Mouse (Mus musculus) thymus, postnatal 10 days (tissue): ENCODE data around the gene Zcchc12.

Source experiments
- DNase-seq, 2 experiments: peaks; one replicate each; pipeline ENCODE4 v3.0.0; 2021; ENCODE audit warnings: low spot score in 2 of 2

Zcchc12 gene

DNA sequence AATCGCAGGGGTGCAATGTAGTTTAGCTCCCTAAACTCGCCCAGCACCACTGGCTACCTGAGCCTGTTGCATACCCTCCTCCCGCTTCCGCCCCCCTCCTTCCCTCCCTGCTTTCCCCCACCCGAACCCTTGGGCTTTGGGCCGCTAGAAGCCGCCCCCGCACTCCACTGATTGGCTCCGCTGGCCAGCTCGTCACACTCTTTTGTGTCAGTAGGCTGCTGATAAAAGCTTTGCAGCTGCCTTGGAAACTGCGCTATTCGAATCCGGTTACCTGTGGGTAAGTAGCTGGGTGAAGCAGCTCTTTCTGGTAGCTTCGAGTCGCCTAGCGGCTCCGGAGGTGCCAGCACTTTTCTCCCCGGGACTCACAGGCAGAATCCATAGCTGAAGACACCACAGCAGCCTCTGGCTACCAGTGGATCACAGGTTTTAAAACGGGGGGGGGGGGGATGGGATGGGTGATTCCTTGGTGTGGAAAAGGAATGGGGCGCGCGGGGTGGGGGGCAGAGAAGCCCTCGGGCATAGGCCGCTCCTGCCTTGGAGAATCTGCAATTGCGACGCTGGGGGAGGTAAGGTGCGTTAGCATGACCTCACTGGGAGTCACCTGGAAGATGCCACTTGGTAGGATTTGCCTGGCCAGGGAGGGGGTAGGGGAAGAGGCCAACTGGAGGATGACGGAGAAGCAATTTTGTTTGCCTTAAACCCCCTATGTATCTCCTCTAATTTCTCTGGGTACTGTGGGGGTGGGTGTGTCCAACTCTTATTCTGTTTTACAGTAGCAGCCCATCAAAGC, at the start of gene Zcchc12:
Gene Zcchc12, plus strand, starts transcription at position 169 of the 790 bp plus-strand sequence.
- peak; percentile 35 to 47 for DNase-seq

DNA sequence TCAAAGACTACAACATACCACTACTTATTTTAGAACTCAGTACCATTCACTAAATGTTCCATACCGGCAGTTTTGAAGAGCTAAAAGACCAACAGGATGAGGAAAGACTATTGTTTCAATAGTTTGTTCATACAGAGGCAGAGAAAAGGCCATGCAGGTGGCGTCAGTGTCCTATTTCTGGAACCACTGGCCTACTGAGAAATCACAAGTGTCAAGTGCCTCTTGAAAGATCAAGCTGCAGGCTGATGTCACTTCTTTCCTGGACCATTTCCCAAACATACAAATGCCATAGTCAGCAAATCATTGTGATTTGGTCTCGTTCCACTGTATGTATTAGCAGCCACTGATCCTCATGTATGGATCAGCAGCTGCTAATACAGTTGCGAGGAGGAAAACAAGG, 49.0 kb upstream of the Zcchc12 start:
- DNase-seq: no peak

GRCm38 (mm10) chrX:36150100-36150499, 45.6 kb upstream of the Zcchc12 start:
- DNase-seq: no peak

DNA sequence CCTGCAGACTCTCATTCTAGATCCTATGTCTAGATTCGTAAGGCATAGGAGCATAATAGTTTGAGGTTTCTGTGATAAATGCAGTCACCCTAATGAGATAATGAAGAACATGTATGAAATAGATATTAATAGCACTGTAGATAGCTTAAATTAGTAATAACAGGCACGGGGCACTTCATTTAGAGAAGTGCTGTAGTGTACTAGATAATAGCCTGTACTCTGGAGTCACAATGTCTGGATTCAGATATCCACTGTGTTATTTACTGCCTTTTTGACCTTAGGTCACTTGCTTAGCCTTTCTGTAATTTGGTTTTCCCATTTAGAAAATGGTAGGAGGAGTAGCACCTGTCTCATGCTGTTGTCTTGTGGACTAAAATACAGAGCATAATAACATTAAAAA, 39.0 kb upstream of the Zcchc12 start:
- DNase-seq: no peak

DNA sequence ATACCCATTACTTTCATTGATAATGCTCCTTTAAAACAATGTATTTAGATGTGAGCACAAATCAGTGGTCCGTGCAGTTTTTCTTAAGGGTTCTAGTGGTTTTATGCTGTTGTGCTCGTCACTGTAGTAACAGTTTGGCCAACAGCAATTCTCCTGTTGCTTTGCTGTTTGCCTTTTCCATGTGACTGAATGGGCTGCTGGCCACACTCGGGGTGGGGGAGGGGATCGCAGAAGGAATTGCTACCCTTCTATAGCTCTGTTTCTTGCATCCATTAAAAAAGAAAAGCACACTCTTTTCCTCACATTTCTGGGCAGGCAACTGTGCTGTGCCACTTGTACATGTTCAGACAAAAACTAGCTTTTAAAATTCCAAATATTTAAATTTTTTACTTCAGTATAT, 34.1 kb upstream of the Zcchc12 start:
- DNase-seq: no peak

- DNase-seq: peak in 1 of 2 experiments; percentile 48
Measured at GRCm38 (mm10) chrX:36183625-36184024, 12.1 kb upstream of the Zcchc12 start.

DNA sequence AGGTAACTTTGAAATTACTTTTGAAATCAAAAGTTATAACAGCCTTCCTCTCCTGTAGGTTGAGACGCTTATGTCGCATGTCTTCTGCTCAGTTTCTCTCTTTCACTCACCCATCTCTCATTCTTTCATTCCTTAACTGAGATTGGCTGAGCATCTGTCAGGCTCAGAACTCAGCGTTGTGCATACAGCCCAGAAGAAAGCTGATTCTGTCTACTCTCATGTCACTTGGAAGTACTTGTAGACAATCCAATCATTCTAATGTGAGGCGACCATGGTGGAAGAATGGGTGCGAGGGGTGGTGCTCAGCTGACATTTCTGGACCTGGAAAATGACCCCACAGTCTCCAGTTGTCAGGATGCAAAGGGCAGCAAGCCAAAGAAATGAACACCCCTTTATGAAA, 9.7 kb upstream of the Zcchc12 start:
- DNase-seq: no peak

DNA sequence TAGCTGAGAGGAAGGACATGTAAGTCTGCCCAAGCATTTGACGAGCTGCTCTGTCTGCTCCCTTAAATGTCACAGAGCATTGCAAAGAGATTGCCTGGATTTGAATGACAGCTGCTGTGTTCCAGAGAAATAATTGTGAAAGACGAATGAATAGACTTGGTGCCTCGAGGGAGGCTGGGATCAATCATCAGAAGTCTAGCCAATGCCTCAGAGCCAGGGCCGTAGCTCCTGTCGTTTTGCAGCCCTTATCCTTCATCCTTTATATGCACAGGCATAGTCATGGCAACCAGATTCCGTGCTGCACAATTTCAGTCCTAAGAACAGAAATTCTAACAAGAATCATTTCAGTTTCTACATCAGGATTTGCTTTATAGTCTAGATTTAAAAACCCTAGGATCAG, 9.3 kb upstream of the Zcchc12 start:
- DNase-seq: no peak

- no peak for DNase-seq
Measured at GRCm38 (mm10) chrX:36193951-36194350, 1.8 kb upstream of the Zcchc12 start.

GRCm38 (mm10) chrX:36209554-36209953, 13.8 kb downstream of the Zcchc12 start:
- no peak for DNase-seq

DNA sequence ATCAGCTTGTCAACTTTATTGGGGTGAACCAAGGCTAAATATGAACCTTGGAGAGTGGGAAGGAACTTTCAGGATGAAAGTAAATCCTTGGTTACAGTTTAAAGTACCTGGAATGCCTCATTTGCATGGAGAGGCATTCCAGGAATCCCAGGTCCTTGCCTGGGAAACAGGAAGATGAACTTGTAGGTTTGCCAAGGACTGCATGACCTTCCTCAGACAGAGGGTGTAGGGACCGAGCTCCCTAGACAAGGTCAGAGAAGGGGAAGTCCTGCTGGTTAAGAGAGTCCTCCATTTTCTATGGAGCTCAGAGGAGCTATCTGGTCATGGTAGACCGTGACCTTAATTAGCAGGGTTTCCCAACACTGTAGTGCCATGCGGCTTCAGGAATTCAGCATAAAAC, 15.5 kb downstream of the Zcchc12 start:
- DNase-seq: no peak

- peak in 1 of 2 experiments; percentile 6 for DNase-seq
Measured at GRCm38 (mm10) chrX:36221366-36221765, 25.7 kb downstream of the Zcchc12 start.

DNA sequence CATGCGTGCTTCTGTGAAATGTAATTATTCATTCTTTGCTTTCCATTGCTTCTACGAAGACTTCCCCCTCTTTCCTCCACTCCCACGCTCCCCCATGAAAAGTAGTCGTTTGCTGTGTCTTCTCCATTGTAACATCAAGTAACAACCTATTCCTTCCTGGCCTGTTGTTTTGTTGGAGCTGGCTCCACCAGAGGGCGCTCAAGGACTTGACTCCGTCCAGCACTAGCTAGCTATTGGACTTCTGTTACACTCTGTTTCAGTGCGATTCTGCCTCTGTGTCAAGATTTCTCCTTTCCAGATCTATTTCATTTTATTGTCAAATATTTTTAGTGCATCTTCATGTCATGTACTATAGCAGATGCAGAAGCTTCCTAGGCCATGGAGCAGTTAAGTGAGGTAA, 30.1 kb downstream of the Zcchc12 start:
- peak; percentile 46 to 69 for DNase-seq

DNA sequence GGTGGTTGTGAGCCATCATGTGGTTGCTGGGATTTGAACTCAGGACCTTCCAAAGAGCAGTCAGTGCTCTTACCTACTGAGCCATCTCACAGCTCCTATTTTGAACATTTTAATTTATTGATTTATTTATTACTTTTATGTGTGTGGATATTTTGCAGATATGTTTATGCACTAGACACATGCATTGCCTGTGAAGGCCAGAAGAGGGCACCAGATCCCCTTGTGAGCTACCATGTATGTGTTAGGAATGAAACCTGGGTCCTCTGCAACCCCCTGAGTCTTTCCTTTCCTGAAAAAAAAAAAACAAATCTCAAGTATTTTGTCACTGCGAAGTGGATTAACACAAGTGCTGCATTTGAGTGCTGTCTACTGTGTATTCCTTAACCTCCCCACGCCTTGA, 30.9 kb downstream of the Zcchc12 start:
- peak; percentile 6 to 13 for DNase-seq

DNA sequence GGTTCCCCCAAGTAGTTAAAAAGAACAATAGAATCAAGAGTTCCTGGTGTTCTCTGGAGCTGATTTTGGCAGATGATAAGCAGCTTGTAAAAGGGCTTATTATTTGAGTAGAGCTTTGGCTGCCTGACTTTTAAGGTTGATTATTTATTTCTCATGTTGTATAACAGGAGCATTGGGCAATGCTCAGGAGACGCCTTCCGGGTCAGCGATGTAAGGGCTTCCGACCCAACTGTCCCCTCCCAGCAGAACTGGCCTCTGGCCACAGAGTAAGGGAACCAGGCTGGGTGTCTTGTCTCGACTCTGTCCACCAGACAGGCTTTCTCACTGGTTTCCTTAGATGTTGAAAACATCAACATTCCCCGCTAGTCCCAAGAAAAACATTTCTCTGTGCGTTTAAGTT, 33.2 kb downstream of the Zcchc12 start:
- no peak for DNase-seq

- no peak for DNase-seq
Measured at GRCm38 (mm10) chrX:36229273-36229672, 33.6 kb downstream of the Zcchc12 start.

GRCm38 (mm10) chrX:36235652-36236051, 39.9 kb downstream of the Zcchc12 start:
- no peak for DNase-seq
